Mouse (Mus musculus) adipocyte (in vitro differentiated cells): ENCODE results near the gene Olfr1167.
"Not testable (repeated sequence)": the region's sequence is repeated elsewhere in the genome, so short reads cannot be mapped to it uniquely, and the experiment has no call there.

Experiments
- DNase-seq: peaks from one replicate; pipeline ENCODE4 v3.0.0-alpha.2; 2016; ENCODE audit warnings: low spot score

Gene Olfr1167

GRCm38 (mm10) chr2:88155093-88155492 lies at the start of gene Olfr1167:
Gene Olfr1167, minus strand, starts transcription at chr2:88155193.
- not testable (repeated sequence) for DNase-seq

GRCm38 (mm10) chr2:88181580-88181979 lies 26.6 kb upstream of the Olfr1167 start, which contains the start of gene Olfr1168:
Gene Olfr1168, plus strand, starts transcription at chr2:88181880.
- DNase-seq, result no peak

- no peak for DNase-seq
Measured at GRCm38 (mm10) chr2:88128172-88128571, 26.8 kb downstream of the Olfr1167 start, which contains the start of gene Olfr1166. Gene Olfr1166, minus strand, starts transcription at chr2:88128272.
